Mouse (Mus musculus): ENCODE results near the gene Osbpl3.

- TF ChIP-seq CTCF (IDR thresholded peaks at IDR 0.05; ENCODE audit: low read depth, low read length) = no peak
- no peak for TF ChIP-seq POLR2A (IDR thresholded peaks at IDR 0.05; ENCODE audit: borderline replicate concordance, low read depth, low read length)
Observed at GRCm38 (mm10) chr6:50390313-50390712, 65.7 kb downstream of the Osbpl3 start.
